Mouse (Mus musculus): Measurements from ENCODE around the gene Klf3. TPM values are rescaled to one million over a fixed set of nuclear protein-coding genes. Genes with fewer than 3 reads are reported as not detected.
"Not testable (repeated sequence)": the region's sequence is repeated elsewhere in the genome, so short reads cannot be mapped to it uniquely, and the experiment has no call there.

Gene Klf3
- polyA plus RNA-seq, 1 experiment from 2014 or later: 32.5 TPM

- Histone ChIP-seq H3K27me3 (no peaks in the 10 kb centered on the region), H3K4me3 (replicated peaks) (no peak overlapping the region), H3K9ac (no peak overlapping the region), H3K9me3 (0 out of 2 replicates have a peak, but pooled peaks cover 3% of the 10 kb centered on the region), H3K36me3 (replicated peaks) (no peaks in the 10 kb centered on the region), H3K4me1 (0 out of 2 replicates have a peak, but pooled peaks cover 4% of the 10 kb centered on the region), H3K4me2 (no peak overlapping the region), H3K27ac (no peak overlapping the region)
- ATAC-seq (ENCODE audit: low FRiP score): no peak; the same call in 1 of the 2 replicates
- 73% methylated on average over 9 of the region's 9 CpGs for WGBS
These were observed 63.9 kb downstream of the Klf3 start for GRCm38 (mm10) chr5:64867124-64867523.

GRCm38 (mm10) chr5:64867551-64867950, 64.4 kb downstream of the Klf3 start:
- 93% methylated on average over 5 of the region's 5 CpGs for WGBS
- no peak overlapping the region for H3K27ac ChIP-seq
- 0 out of 2 replicates have a peak, but pooled peaks cover 3% of the 10 kb centered on the region for H3K9me3 ChIP-seq
- H3K4me1 ChIP-seq: no peaks in the 10 kb centered on the region
- no peak overlapping the region for H3K9ac ChIP-seq
- no peak overlapping the region for H3K4me2 ChIP-seq
- no peak for ATAC-seq (ENCODE audit: low FRiP score)
- H3K4me3 ChIP-seq (replicated peaks): no peak overlapping the region
- no peaks in the 10 kb centered on the region for H3K36me3 ChIP-seq (replicated peaks)
- H3K27me3 ChIP-seq: no peaks in the 10 kb centered on the region

GRCm38 (mm10) chr5:64876086-64876830, 73.1 kb downstream of the Klf3 start:
- no peaks in the 10 kb centered on the region for H3K36me3 ChIP-seq (replicated peaks)
- H3K4me3 ChIP-seq (replicated peaks): no peak overlapping the region
- ATAC-seq (ENCODE audit: low FRiP score): no peak
- no peaks in the 10 kb centered on the region for H3K27me3 ChIP-seq
- no peak overlapping the region for H3K4me2 ChIP-seq
- peaks cover 22% of the 10 kb centered on the region for H3K4me1 ChIP-seq
- H3K9ac ChIP-seq: no peak overlapping the region
- 79% methylated on average over 12 of the region's 12 CpGs for WGBS
- peak overlapping the region; percentile 89 for H3K27ac ChIP-seq
- 0 out of 2 replicates have a peak, but pooled peaks cover 3% of the 10 kb centered on the region for H3K9me3 ChIP-seq

- Histone ChIP-seq H3K4me2 (peak overlapping the region; percentile 4; the same call in 1 of the 2 replicates), H3K27ac (peak overlapping the region; percentile 89), H3K27me3 (no peaks in the 10 kb centered on the region), H3K4me1 (peaks cover 22% of the 10 kb centered on the region), H3K4me3 (replicated peaks) (no peak overlapping the region), H3K9ac (no peak overlapping the region), H3K36me3 (replicated peaks) (no peaks in the 10 kb centered on the region), H3K9me3 (0 out of 2 replicates have a peak, but pooled peaks cover 3% of the 10 kb centered on the region)
- WGBS: 11% methylated on average over 15 of the region's 15 CpGs
- ATAC-seq (ENCODE audit: low FRiP score): peak; percentile 74
These were observed 74.2 kb downstream of the Klf3 start for GRCm38 (mm10) chr5:64877235-64878026.

GRCm38 (mm10) chr5:64878027-64878425, 74.8 kb downstream of the Klf3 start:
- Histone ChIP-seq H3K27ac (peak overlapping the region; percentile 82), H3K27me3 (no peaks in the 10 kb centered on the region), H3K4me2 (no peak overlapping the region), H3K4me3 (replicated peaks) (no peak overlapping the region), H3K9ac (no peak overlapping the region), H3K9me3 (0 out of 2 replicates have a peak, but pooled peaks cover 3% of the 10 kb centered on the region), H3K36me3 (replicated peaks) (no peaks in the 10 kb centered on the region), H3K4me1 (peaks cover 22% of the 10 kb centered on the region)
- peak; percentile 87 for ATAC-seq (ENCODE audit: low FRiP score)
- WGBS: 1% methylated on average over 4 of the region's 4 CpGs

- Histone ChIP-seq H3K9ac (no peak overlapping the region), H3K4me3 (replicated peaks) (no peak overlapping the region), H3K4me1 (peaks cover 22% of the 10 kb centered on the region), H3K27ac (peak overlapping the region; percentile 82), H3K9me3 (0 out of 2 replicates have a peak, but pooled peaks cover 3% of the 10 kb centered on the region), H3K4me2 (no peak overlapping the region), H3K27me3 (no peaks in the 10 kb centered on the region), H3K36me3 (replicated peaks) (no peaks in the 10 kb centered on the region)
- no peak for ATAC-seq (ENCODE audit: low FRiP score)
- WGBS: 69% methylated on average over 2 of the region's 2 CpGs
These were observed 75.3 kb downstream of the Klf3 start for GRCm38 (mm10) chr5:64878526-64878925.

GRCm38 (mm10) chr5:64879241-64879640, 76.1 kb downstream of the Klf3 start:
- no peak overlapping the region for H3K9ac ChIP-seq
- H3K4me2 ChIP-seq: no peak overlapping the region
- no peak overlapping the region for H3K4me3 ChIP-seq (replicated peaks)
- 0 out of 2 replicates have a peak, but pooled peaks cover under 1% of the 10 kb centered on the region for H3K9me3 ChIP-seq
- 45% methylated on average over 3 of the region's 3 CpGs for WGBS
- H3K27ac ChIP-seq: peak overlapping the region; percentile 82
- no peak for ATAC-seq (ENCODE audit: low FRiP score)
- H3K27me3 ChIP-seq: no peaks in the 10 kb centered on the region
- H3K4me1 ChIP-seq: peaks cover 29% of the 10 kb centered on the region
- no peaks in the 10 kb centered on the region for H3K36me3 ChIP-seq (replicated peaks)

GRCm38 (mm10) chr5:64881559-64881958, 78.4 kb downstream of the Klf3 start:
- not testable (repeated sequence) for H3K4me3 ChIP-seq (replicated peaks); H3K4me2 ChIP-seq; H3K27me3 ChIP-seq; H3K9me3 ChIP-seq; H3K36me3 ChIP-seq (replicated peaks); H3K9ac ChIP-seq; ATAC-seq (ENCODE audit: low FRiP score); H3K27ac ChIP-seq
- peaks cover 30% of the 10 kb centered on the region for H3K4me1 ChIP-seq
- WGBS: 93% methylated on average over 7 of the region's 10 CpGs

- H3K27ac ChIP-seq; ATAC-seq (ENCODE audit: low FRiP score); H3K36me3 ChIP-seq (replicated peaks); H3K27me3 ChIP-seq; H3K4me3 ChIP-seq (replicated peaks); H3K9me3 ChIP-seq; H3K4me2 ChIP-seq; H3K9ac ChIP-seq: not testable (repeated sequence)
- WGBS: 87% methylated on average over 9 of the region's 11 CpGs
- peaks cover 28% of the 10 kb centered on the region for H3K4me1 ChIP-seq
These were observed 78.8 kb downstream of the Klf3 start for GRCm38 (mm10) chr5:64881976-64882375.

Other genes starting within 250 kb of the Klf3 start
- gene Tlr1, start 130.2 kb downstream of the Klf3 start, polyA plus RNA-seq (2016; fragmentation: Nextera tagmentation; extraction: Ambion mirVana): 0.18 and 0.19 TPM in 2 replicates
- gene Tlr6, start 156.7 kb downstream of the Klf3 start, polyA plus RNA-seq (2016; fragmentation: Nextera tagmentation; extraction: Ambion mirVana): 0.32 TPM in 2 replicates
- 9.6 and 15.0 TPM in 2 replicates for gene Fam114a1, start 166.7 kb downstream of the Klf3 start, polyA plus RNA-seq (2016; fragmentation: Nextera tagmentation; extraction: Ambion mirVana)

Measured in forebrain, embryonic 12.5 days (tissue).